Mouse (Mus musculus) forebrain, embryonic 16.5 days (tissue): ENCODE data around the gene Rgs7bp. TPM values are rescaled to one million over a fixed set of nuclear protein-coding genes. Genes with fewer than 3 reads are reported as not detected.

Source experiments
- ATAC-seq: fragments of 200-750 bp; cut with Nextera tagmentation; 2 replicates; pipeline ENCODE4 v1.8.0; 2017; ENCODE audit warnings: mild to moderate bottlenecking, moderate library complexity
- H3K27ac ChIP-seq: fragments of 300-500 bp; sonication (generic); 2 replicates; pipeline ENCODE4 v1.5.1; 2014; ENCODE audit warnings: low read length, control low read depth
- H3K27me3 ChIP-seq: fragments of 300-500 bp; sonication (generic); replicated peaks from 2 replicates; pipeline ENCODE4 v1.6.1; 2014; ENCODE audit warnings: low read length; ENCODE audit not compliant: control insufficient read depth, insufficient read depth
- H3K36me3 ChIP-seq: fragments of 300-500 bp; sonication (generic); 2 replicates; pipeline ENCODE4 v1.6.1; 2014; ENCODE audit not compliant: control insufficient read depth, insufficient read depth
- H3K4me1 ChIP-seq: fragments of 300-500 bp; sonication (generic); replicated peaks from 2 replicates; pipeline ENCODE4 v1.6.1; 2014; ENCODE audit warnings: low read length; ENCODE audit not compliant: control insufficient read depth, insufficient read depth
- H3K4me2 ChIP-seq: fragments of 300-500 bp; sonication (generic); 2 replicates; pipeline ENCODE4 v1.6.1; 2014; ENCODE audit warnings: mild to moderate bottlenecking, low read length, control low read depth
- H3K4me3 ChIP-seq: fragments of 300-500 bp; sonication (generic); replicated peaks from 2 replicates; pipeline ENCODE4 v1.5.1; 2014; ENCODE audit warnings: mild to moderate bottlenecking, low read length, control low read depth
- H3K9ac ChIP-seq: fragments of 300-500 bp; sonication (generic); replicated peaks from 2 replicates; pipeline ENCODE4 v1.6.1; 2014; ENCODE audit warnings: low read depth, low read length, control low read depth
- H3K9me3 ChIP-seq: fragments of 300-500 bp; sonication (generic); 2 replicates; pipeline ENCODE4 v1.6.1; 2016; ENCODE audit warnings: low read length; ENCODE audit not compliant: control insufficient read depth
- WGBS: fragments of 180-500 bp; shearing (Covaris S2); extraction: QIAGEN DNeasy Blood & Tissue Kit; methylation state at CpG from one replicate; pipeline ENCODE4 v1.1.7; 2014; 5-methylcytosine and 5-hydroxymethylcytosine counted together
- polyA plus RNA-seq: library from polyadenylated mRNA; unstranded; fragments of >200 nt; fragmentation: Nextera tagmentation; extraction: Ambion mirVana; gene quantifications from 2 replicates; pipeline ENCODE4 v1.2.1, GENCODE M21; 2015

The Rgs7bp gene
- polyA plus RNA-seq, result 6.0 and 6.8 TPM in 2 replicates

- Histone ChIP-seq H3K9ac (peak within 1 kb of the TSS; percentile 86), H3K4me1 (peaks cover 27% of the 10 kb centered on the region), H3K27ac (peak within 1 kb of the TSS; percentile 91), H3K4me3 (peak within 1 kb of the TSS; percentile 86), H3K9me3 (no peaks in the 10 kb centered on the region), H3K36me3 (no peaks in the 10 kb centered on the region), H3K4me2 (peak within 1 kb of the TSS; percentile 93), H3K27me3 (no peaks in the 10 kb centered on the region)
- WGBS, result under 1% methylated on average over 71 of the region's 75 CpGs
- peak; percentile 92 for ATAC-seq
Measured at GRCm38 (mm10) chr13:105054181-105054940, at the start of gene Rgs7bp. TSS of gene Rgs7bp (minus strand) at chr13:105054930.

- H3K4me2 ChIP-seq, result no peak overlapping the region
- ATAC-seq, result no peak
- H3K9ac ChIP-seq, result no peak overlapping the region
- H3K36me3 ChIP-seq, result no peaks in the 10 kb centered on the region
- H3K27me3 ChIP-seq, result no peaks in the 10 kb centered on the region
- no peak overlapping the region for H3K27ac ChIP-seq
- H3K4me1 ChIP-seq, result no peaks in the 10 kb centered on the region
- no peak overlapping the region for H3K4me3 ChIP-seq
- WGBS, result 88% methylated on average over 2 of the region's 2 CpGs
- no peaks in the 10 kb centered on the region for H3K9me3 ChIP-seq
Measured at GRCm38 (mm10) chr13:105104385-105104784, 49.7 kb upstream of the Rgs7bp start.

- no peak overlapping the region for H3K27ac ChIP-seq
- WGBS, result 91% methylated on average over 4 of the region's 4 CpGs
- H3K27me3 ChIP-seq, result no peaks in the 10 kb centered on the region
Measured at GRCm38 (mm10) chr13:105100705-105101104, 46.0 kb upstream of the Rgs7bp start.

GRCm38 (mm10) chr13:105096316-105096715 lies 41.6 kb upstream of the Rgs7bp start:
- no peaks in the 10 kb centered on the region for H3K36me3 ChIP-seq
- no peak overlapping the region for H3K4me2 ChIP-seq
- no peak overlapping the region for H3K27ac ChIP-seq
- no peak overlapping the region for H3K4me3 ChIP-seq
- H3K4me1 ChIP-seq, result no peaks in the 10 kb centered on the region
- no peak for ATAC-seq
- no peaks in the 10 kb centered on the region for H3K9me3 ChIP-seq
- WGBS, result 76% methylated on average over 2 of the region's 2 CpGs
- no peak overlapping the region for H3K9ac ChIP-seq
- no peaks in the 10 kb centered on the region for H3K27me3 ChIP-seq

More at GRCm38 (mm10) chr13:105100705-105101104, 46.0 kb upstream of the Rgs7bp start:
- Histone ChIP-seq H3K9me3 (no peaks in the 10 kb centered on the region), H3K36me3 (no peaks in the 10 kb centered on the region), H3K4me1 (no peaks in the 10 kb centered on the region), H3K9ac (no peak overlapping the region), H3K4me3 (no peak overlapping the region), H3K4me2 (no peak overlapping the region)
- ATAC-seq, result no peak

GRCm38 (mm10) chr13:105089276-105089675 lies 34.5 kb upstream of the Rgs7bp start:
- Histone ChIP-seq H3K9ac (no peak overlapping the region), H3K27me3 (no peaks in the 10 kb centered on the region), H3K27ac (no peak overlapping the region), H3K4me2 (no peak overlapping the region), H3K9me3 (no peaks in the 10 kb centered on the region), H3K36me3 (no peaks in the 10 kb centered on the region), H3K4me1 (no peaks in the 10 kb centered on the region), H3K4me3 (no peak overlapping the region)
- ATAC-seq, result no peak
- 92% methylated on average over 3 of the region's 3 CpGs for WGBS

- Histone ChIP-seq H3K9me3 (no peaks in the 10 kb centered on the region), H3K36me3 (no peaks in the 10 kb centered on the region), H3K4me2 (no peak within 1 kb of the TSS), H3K4me3 (no peak within 1 kb of the TSS), H3K27ac (no peak within 1 kb of the TSS), H3K4me1 (no peaks in the 10 kb centered on the region), H3K27me3 (no peaks in the 10 kb centered on the region), H3K9ac (no peak within 1 kb of the TSS)
- 91% methylated on average over 10 of the region's 10 CpGs for WGBS
- ATAC-seq, result no peak
Measured at GRCm38 (mm10) chr13:105081862-105082261, 27.1 kb upstream of the Rgs7bp start, which contains the start of gene 4933425L06Rik. TSS of gene 4933425L06Rik (plus strand) at chr13:105082122.

GRCm38 (mm10) chr13:105066890-105067845 lies 12.4 kb upstream of the Rgs7bp start:
- no peak overlapping the region for H3K4me3 ChIP-seq
- WGBS, result 70% methylated on average over 7 of the region's 7 CpGs

GRCm38 (mm10) chr13:105066119-105066518 lies 11.4 kb upstream of the Rgs7bp start:
- H3K36me3 ChIP-seq, result no peaks in the 10 kb centered on the region
- no peak overlapping the region for H3K9ac ChIP-seq
- H3K4me2 ChIP-seq, result no peak overlapping the region
- no peaks in the 10 kb centered on the region for H3K4me1 ChIP-seq
- no peaks in the 10 kb centered on the region for H3K27me3 ChIP-seq
- no peaks in the 10 kb centered on the region for H3K9me3 ChIP-seq
- no peak overlapping the region for H3K27ac ChIP-seq
- no peak overlapping the region for H3K4me3 ChIP-seq
- ATAC-seq, result no peak

More at GRCm38 (mm10) chr13:105066890-105067845, 12.4 kb upstream of the Rgs7bp start:
- no peak for ATAC-seq
- no peaks in the 10 kb centered on the region for H3K4me1 ChIP-seq
- H3K9me3 ChIP-seq, result no peaks in the 10 kb centered on the region
- no peak overlapping the region for H3K4me2 ChIP-seq
- H3K27ac ChIP-seq, result no peak overlapping the region
- no peaks in the 10 kb centered on the region for H3K36me3 ChIP-seq
- H3K27me3 ChIP-seq, result no peaks in the 10 kb centered on the region
- no peak overlapping the region for H3K9ac ChIP-seq

- Histone ChIP-seq H3K9me3 (no peaks in the 10 kb centered on the region), H3K4me1 (peaks cover 27% of the 10 kb centered on the region), H3K27me3 (no peaks in the 10 kb centered on the region), H3K9ac (peak overlapping the region; percentile 86; the same call in 1 of the 2 replicates), H3K4me2 (peak overlapping the region; percentile 93), H3K36me3 (no peaks in the 10 kb centered on the region), H3K4me3 (peak overlapping the region; percentile 86), H3K27ac (no peak overlapping the region)
- ATAC-seq, result no peak
- WGBS, result 20% methylated on average over 5 of the region's 5 CpGs
Measured at GRCm38 (mm10) chr13:105055374-105055773, 644 bp upstream of the Rgs7bp start.
